Mouse (Mus musculus) cerebellum, adult (tissue): Measurements from ENCODE around the gene Zic1.

Experiments
- ATAC-seq: cut with Nextera tagmentation; 2 replicates; pipeline ENCODE4 v1.9.2; 2017; ENCODE audit warnings: mild to moderate bottlenecking, moderate library complexity, mixed read lengths; ENCODE audit not compliant: insufficient number of reproducible peaks, low FRiP score, low TSS enrichment

Gene Zic1

DNA sequence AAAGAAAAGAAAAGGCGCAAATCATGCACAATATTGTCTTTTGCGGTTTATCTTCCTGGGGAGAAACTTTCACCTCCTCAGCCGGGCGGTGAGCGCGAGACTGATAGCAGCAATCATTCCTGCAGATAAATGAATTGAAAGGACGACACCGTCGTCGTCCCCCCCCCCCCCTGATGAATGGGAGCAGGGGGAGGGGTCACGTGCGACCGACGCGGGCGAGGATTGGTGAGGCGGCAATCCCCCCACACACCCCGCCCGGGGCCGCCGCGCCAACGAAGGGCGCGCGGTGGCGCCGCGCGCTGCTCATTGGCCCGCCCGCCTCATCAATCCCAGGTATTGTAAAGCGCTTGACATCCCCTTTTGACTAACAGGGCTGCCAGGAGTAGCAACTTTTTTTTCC, at the start of gene Zic1:
Zic1 (minus strand) TSS at position 147 of the 400 bp plus-strand sequence.
- peak; percentile 90 for ATAC-seq

GRCm38 (mm10) chr9:91414007-91414661, 48.5 kb upstream of the Zic1 start:
- no peak for ATAC-seq

DNA sequence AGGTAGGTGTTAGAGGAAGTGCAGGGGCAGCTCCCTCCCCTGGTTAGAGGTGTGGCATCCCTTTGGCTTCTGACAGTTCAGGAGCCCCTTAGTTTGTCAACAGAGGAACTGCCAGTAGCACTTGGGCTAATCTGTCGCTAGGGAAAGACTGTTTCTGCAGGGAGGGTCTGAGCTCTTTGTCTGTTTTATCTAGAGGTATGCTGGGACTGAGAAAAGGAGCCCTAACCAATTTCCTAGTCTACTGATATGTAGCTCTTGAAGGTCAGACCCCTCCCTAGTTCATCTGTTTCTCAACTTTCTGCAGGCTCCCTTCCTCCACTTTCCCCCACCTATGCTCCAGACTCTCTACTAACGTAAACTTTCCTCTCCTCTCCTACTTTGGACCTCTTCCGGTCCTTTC, 44.2 kb upstream of the Zic1 start:
- no peak for ATAC-seq

DNA sequence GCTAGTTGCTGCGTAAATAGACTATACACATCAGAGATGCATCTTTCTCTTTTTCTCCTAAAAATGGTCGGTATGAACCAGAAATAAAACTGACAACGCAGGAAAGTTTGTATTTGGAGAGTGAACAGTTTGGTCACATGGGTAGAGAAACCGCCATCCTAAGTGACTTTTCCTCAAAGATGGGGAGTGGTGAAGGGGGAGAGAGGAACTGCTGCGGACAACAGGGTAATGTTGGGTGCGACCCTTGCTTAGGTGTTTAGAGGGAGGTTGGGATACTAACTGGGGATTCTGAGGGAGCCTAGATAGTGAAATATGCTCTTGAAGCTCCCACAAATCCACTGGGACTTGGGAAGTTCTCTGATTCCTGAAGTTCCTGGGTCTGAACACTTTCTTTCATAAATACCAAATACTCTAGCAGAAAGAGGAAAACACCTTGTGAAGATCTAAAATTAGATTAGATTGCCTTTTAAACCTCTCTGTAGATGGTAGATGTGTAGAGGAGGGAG, 40.7 kb upstream of the Zic1 start:
- no peak for ATAC-seq

GRCm38 (mm10) chr9:91405753-91406178, 40.2 kb upstream of the Zic1 start:
- ATAC-seq, result peak; percentile 57; the same call in 1 of the 2 replicates

- ATAC-seq, result no peak
These were observed 39.5 kb upstream of the Zic1 start for GRCm38 (mm10) chr9:91404905-91405752.

- ATAC-seq, result no peak
These were observed 38.6 kb upstream of the Zic1 start for GRCm38 (mm10) chr9:91404229-91404628.

DNA sequence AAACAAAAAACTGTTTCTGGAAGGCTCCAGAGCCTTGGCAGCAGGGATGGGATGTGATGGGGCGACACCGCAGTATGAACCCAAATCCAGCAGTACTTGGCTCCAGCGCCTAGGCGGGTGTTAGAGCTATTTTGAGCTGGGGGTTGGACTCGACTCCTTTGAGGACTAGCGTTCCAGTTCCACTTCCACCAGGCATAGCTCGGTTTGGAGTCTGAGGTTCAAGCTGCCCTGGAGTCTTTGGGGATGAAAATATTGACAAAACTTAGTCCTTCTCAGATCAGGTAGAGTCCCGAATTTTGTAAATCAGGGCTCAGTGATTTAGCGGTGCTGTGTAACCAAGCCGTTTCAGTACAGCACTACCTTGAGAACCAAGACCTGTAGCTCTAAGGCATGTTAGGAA, 35.9 kb upstream of the Zic1 start:
- ATAC-seq, result no peak

GRCm38 (mm10) chr9:91400482-91401093, 35.0 kb upstream of the Zic1 start:
- ATAC-seq, result no peak

DNA sequence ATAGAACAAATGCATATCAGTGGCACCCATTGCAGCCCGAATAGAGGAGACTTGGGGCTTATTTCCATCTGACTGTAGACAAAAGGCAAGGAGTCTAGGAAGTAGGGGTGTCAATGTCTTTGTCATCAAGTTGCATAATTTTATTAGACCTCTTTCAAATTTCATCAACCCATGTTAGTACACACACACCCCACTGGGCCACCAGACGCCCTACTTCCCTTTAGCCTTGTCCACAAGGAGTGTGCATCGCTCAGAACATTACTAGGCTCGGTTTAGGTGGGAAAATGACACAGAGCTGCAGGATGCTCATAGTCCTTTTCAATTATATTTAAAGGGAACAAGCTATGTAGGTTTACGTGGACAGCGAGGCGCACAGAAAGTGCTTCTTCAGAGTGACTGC, 34.4 kb upstream of the Zic1 start:
- ATAC-seq, result no peak

- no peak for ATAC-seq
These were observed 29.6 kb upstream of the Zic1 start for GRCm38 (mm10) chr9:91395066-91395772.

GRCm38 (mm10) chr9:91394211-91394646, 28.6 kb upstream of the Zic1 start:
- no peak for ATAC-seq

GRCm38 (mm10) chr9:91393376-91394068, 27.9 kb upstream of the Zic1 start:
- ATAC-seq, result no peak

DNA sequence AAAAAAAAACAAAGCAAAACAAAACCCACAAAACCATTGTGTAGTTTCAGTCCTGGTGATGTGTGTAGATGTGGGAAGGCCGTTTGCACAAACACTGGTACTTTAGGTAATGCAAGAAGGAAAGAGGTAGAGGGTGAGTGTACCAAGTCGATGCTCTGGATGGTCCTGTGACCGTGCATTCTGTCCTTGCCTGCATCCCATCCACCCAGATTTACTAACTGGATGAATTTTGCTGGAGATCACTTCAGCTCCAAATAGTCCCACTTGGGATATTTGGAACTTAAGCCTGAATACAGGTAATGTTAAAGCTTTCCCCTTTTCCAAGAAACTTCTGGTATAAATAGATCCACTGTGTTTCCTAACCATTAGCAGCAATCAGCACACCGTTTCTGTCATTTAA, 22.6 kb upstream of the Zic1 start:
- ATAC-seq, result no peak

- ATAC-seq, result no peak
These were observed 22.1 kb upstream of the Zic1 start for GRCm38 (mm10) chr9:91387740-91388080.

DNA sequence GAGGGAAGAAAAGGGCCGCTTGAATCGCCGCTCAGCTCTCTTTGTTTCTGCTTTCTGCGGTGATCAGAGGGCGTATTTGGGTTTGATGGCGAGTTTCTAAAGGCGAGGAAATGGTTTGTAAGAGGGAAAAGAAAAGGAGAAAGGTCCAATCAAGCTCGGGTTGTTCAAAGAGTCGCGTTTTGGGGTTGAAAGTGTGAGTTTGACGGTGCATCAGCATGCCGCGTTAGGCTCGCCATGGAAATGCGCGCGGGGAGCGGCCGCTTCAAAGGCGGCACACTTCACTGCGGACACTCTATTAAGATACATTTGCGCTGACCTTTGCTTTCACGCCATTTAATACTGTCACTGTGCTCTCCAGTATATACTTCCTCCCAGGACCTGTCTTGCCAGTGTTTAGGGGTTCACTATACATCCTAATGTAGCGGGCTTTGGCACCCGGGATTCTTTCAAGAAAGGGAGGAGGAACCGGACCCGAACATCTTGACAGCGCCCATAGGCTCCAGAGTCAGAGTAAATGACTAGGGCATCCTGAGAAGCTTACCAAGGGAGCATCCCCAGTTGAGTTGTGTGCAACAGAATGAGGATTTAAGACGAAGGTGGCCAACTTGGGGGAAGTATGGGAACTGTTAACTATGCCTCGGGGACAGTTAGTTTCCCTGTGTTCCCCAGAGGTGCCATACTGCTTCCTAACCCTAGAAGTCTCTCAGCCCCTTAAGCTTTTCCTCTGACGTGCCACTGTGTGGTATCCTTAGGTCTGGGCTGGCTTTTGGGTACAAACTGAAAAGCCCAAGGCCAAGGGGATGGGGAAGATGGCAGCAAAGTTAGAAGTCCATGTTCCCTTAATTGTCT, 21.5 kb upstream of the Zic1 start:
- no peak for ATAC-seq

DNA sequence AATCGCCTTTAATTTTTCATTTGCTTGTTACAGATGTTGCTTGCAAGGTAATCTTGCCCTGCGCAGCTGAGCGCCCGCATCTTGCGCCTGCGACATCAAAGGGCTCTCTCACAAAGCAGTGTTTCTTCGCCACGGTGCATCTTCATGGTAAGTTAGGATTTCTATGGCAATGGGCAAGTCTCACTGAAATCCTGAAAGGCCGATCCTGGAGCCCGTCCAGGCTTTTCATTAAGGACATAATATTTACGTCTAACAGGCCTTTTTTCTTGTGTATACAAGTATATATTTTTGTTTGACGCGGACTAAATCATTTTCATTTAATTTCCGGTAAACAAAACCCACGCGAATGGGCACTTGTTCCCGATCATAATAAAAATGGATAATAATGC, 20.9 kb upstream of the Zic1 start:
- ATAC-seq, result no peak

GRCm38 (mm10) chr9:91385561-91386430, 20.2 kb upstream of the Zic1 start:
- no peak for ATAC-seq
